Mouse (Mus musculus): ENCODE results near the gene Nol10. TPM values are rescaled to one million over a fixed set of nuclear protein-coding genes. Genes with fewer than 3 reads are reported as not detected.

The Nol10 gene
- total and polyA plus RNA-seq, 3 experiments, result 4.2 to 17.7 (median 16.9) TPM

DNA sequence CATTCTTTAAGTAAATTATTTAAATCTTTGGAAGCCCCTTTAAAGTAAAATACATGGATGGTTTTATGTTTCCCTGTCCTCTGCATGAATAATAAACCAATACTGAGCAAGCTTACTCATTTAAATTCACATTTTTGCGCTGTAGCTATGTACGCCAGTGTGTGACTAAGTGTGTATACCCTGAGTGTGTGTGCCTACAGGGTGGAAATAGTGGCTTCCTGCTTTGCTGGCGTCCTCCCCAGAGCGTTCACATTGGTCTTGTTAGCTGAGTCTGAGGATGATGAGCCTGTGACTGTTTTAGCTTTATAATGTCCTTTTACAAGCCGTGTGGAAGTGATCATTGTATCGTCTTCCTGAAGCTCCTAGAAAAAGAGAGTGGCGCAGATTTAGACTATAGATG, 60.1 kb downstream of the Nol10 start:
- no peak for DNase-seq

DNA sequence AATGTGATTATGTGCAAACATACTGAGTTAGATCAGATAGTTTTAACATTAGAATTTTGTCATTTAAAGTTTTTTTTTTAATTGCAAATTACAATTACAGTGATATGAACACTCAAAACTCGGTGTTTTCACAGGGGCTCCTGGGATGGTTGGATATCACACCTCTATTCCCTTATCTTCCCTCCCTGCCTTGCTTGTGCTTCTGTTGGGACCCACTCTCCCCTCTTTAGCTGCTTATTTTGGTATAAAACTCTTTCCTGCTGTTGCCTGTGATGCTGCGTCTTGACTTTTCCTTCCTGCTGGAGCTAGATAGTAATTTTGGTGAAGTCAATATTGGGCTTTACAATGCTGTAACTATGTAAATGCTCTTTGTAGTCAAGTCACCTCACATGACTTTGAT, 63.0 kb downstream of the Nol10 start:
- DNase-seq, result no peak

DNA sequence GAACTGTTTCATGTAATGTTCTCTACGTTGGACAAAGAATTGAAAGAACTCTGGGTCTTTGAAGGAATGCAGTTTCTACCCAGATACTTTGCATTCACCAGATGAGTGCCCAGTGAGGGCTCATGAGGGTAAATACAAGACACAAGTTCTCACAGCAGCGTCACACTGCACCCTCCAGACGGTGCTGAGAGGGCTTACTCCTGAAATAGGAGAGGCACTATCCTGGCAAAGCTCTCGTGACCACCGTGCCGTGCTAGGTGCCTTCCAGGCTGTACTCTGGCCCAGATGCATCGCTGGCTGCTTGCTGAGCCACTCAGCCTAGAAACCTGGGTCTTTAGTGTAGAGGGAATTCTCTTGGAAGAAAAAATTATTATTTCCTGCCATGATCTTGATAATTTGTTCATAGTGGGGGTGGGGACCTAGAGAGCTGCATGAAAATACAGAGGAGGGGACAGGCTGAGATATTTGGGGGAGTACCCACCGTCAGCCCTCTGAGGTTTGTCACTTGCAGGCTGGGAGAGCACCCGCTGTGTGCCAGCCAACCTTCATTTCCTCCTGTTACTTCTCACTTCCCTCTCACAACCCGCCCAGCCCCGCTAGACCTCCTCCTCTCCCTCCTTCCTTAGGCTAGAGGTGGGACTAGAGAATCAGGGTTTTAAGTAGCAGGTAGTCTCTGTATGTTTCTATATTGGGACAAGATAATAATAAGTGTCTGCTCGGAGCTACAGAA, 63.7 kb downstream of the Nol10 start:
- no peak for DNase-seq

GRCm38 (mm10) chr12:17414734-17415133, 66.5 kb downstream of the Nol10 start:
- no peak for DNase-seq

DNA sequence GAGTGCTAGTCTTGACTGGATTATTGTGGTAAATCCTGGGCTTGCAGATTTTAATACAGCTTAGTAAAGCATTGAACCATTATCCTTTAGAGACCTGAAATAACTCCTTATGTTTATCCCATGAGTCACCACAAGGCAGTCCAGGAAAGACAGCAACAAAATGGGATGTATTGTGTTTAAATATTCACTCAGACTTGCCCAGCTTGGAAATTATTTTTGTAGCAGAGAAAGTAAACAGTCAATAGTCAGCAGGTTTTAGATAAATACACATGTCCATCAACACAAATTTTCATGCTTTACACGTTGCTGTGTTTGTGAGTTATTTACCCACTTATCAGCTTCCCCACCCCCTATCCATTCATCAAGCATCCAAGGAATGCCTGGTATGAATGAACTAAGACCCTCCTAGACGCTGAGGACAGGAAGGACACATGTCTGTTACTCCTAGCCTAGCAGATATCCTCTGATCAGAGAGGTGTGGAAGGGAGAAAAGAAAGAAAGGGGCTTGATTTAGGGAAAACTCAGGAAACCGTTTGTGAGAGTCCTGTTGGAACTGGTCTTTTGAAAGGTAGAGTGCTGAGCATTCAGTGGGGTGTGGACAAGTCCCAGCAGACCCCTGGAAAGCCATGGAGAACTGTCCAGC, 72.0 kb downstream of the Nol10 start:
- no peak for DNase-seq

GRCm38 (mm10) chr12:17425254-17426169, 77.3 kb downstream of the Nol10 start:
- no peak for DNase-seq

GRCm38 (mm10) chr12:17426735-17427134, 78.5 kb downstream of the Nol10 start:
- DNase-seq, result no peak

GRCm38 (mm10) chr12:17430578-17430977, 82.3 kb downstream of the Nol10 start:
- no peak for DNase-seq

DNA sequence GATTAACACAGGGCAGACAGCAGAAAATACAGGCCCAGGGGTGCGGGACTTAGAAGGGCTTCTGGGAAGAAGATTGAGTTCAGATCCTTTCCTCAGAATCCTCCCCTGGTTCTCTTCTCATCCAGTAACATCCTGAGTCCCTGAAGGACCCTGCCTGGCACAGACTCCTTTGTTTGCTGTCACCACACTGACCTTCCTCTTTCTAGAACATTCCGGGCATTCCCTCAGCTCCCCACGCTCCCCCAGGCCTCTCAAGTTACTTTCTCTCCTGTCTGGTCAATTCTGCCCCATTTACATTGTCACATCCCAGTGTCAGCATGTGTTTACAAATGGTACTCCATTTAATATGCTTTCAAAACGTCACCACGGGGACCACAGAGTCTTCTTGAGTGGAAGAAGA, 82.9 kb downstream of the Nol10 start:
- no peak for DNase-seq

DNA sequence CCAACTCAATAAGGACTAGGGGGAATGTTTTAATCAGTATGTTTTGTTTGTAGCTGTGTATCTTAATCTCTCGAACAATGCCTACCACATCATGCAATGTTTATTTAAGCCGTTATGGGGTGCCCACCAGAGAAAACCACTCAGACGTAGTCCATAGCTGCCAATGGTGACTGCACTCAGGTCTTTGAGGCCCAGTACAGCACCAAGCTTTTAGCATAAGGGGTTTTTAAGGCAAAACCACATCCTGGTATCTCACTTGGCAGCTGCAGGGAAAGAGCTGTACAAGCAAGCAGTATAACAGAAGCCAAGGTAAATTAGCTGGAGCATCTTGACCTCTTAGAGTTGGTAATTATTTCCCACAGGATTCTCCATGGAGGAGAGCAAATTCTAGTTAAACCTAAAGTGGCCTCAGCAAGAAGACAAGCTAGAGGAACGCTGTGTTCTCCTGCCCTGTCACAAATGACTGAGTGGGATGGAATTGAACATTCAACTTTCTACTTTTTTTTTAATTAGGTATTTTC, 83.6 kb downstream of the Nol10 start:
- no peak for DNase-seq

DNA sequence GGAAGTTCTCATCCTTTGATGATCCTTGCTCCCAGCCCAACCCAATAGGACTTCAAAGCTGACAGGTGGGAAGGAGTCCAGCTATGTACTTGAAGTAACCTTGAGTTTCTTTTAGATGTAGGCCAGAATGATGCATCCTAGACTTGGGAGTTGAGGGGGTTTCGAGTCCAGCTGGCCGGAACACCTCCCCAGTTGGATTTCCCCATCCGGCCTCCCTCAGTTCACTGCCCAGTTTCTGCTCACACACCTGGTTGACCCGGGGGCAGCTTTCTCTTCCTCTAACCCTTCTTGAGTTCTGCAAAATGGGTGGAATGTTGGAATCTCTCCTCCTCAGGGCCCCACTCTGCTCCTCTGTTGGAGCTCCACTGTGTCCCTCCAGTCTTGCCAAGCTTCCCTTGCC, 85.5 kb downstream of the Nol10 start:
- DNase-seq, result no peak

DNA sequence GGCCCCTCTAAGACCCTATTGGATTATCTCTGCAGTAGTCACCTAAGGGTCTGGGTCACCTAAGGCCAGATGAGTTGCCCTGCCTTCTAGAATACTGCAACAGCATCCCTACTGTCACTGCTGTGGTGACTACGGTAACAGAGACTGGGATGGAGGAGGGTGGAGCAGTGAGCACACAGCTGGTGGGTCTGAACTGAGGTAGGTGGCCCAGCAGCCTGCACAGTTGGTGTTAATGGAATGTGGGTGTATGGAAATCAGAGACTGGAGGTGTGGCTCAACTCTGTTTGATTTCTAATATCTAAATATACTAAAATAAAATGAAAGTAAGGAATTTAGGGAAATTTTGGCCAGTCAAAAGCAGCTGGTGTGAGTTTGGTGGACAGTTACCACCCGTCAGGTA, 88.2 kb downstream of the Nol10 start:
- DNase-seq, result no peak

GRCm38 (mm10) chr12:17440251-17440651, 92.0 kb downstream of the Nol10 start:
- peak; percentile 73 for DNase-seq

- peak; percentile 87 for DNase-seq
Measured at GRCm38 (mm10) chr12:17441495-17441894, 93.2 kb downstream of the Nol10 start.

DNA sequence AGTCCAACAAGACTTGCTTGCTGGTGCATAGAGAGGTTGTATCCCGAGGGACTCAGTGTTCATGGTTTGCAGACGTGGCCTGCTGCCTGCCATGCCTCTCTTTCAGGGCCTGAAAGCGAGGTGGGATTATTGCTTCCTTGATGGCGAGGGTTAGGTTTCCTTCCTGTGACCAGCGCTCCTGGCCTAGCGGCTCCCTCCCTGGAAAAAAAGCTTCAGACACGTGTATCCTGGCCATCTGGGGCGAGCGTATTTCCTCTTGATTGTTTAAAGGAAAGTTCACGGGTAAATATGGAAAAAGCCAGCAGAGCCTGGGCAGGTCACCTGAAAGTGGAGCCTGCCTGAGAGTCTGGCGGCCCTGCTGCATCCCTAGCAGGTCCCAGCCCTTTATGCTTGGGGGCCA, 96.1 kb downstream of the Nol10 start:
- DNase-seq, result peak; percentile 51

- peak; percentile 49 for DNase-seq
Measured at GRCm38 (mm10) chr12:17445251-17445650, 97.0 kb downstream of the Nol10 start.

DNA sequence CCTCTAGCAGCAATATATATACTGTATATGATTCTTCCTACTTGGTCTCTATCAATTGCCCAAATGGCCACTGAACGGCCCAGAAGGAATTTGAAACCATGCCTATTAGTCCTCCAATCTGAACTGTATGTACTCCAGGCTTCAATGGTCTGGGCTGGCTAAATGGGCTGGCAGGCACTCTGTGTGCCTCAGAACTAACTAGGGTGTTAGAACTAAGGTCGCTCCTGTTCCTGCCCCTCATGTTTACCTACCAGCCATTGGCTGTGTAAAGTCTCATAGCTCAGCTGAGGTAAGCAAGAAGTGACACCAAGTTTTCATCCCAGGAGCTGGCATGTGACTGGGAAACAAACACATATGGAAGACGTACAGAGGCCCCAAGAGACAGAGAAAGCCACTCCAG, 100.5 kb downstream of the Nol10 start:
- no peak for DNase-seq

DNA sequence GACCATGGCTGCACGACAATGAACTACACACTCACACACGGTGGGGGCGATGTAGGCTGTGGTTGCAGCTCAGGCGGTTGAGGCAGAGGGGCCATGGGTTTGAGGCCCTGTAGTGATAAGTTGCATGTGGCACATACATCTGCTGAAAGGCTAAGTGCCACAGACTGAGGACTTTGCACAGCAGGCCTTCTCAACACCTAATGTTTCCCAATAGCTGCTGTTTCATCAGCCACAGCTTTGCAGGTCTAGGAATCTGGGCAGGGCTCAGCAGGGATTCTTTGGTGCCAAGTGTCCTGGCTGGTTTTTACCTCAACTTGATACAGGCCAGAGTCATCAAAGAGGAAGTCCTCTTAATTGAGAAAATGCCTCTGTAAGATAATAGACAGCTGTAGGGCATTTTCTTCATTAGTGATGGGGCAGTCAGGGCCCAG, 101.4 kb downstream of the Nol10 start:
- DNase-seq, result no peak

- no peak for DNase-seq
Measured at GRCm38 (mm10) chr12:17450503-17450902, 102.2 kb downstream of the Nol10 start.

GRCm38 (mm10) chr12:17450908-17451307, 102.7 kb downstream of the Nol10 start:
- no peak for DNase-seq

DNA sequence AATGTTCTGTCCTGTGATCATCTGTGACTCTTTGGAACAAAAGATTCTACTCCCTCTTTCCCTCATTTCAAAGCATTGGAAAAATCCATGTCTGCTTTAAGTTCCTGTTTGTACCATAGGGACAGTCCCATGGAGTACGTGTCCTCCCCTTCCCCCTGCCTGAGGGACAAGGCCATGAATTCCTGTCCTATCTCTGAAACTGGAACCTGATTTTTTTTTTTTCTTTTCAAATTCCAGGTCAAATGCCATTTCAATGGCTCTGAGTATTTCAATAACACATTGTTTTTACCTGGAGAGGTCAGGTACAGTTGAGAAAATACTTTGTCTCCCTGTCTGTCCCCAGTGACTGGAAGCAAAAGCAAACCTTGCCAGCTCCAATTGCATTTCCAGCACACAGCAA, 104.0 kb downstream of the Nol10 start:
- DNase-seq, result no peak

- DNase-seq, result no peak
Measured at GRCm38 (mm10) chr12:17453918-17454317, 105.7 kb downstream of the Nol10 start.

GRCm38 (mm10) chr12:17455096-17455495, 106.8 kb downstream of the Nol10 start:
- peak; percentile 75 for DNase-seq

Measured in adrenal gland, adult 2 months (tissue).